Mouse (Mus musculus) neural tube, embryonic 11.5 days (tissue): Measurements from ENCODE around the gene Agxt. TPM values are rescaled to one million over a fixed set of nuclear protein-coding genes. Genes with fewer than 3 reads are reported as not detected.

Experiments
- ATAC-seq: fragments of 200-750 bp; cut with Nextera tagmentation; 2 replicates; pipeline ENCODE4 v1.8.0; 2017; ENCODE audit warnings: moderate number of reproducible peaks, mild to moderate bottlenecking, moderate TSS enrichment, moderate library complexity; ENCODE audit not compliant: insufficient read depth, low FRiP score, low TSS enrichment
- DNase-seq: peaks from one replicate; pipeline ENCODE4 v3.0.0-alpha.2; 2015; ENCODE audit warnings: low spot score
- H3K27ac ChIP-seq: fragments of 300-500 bp; sonication (generic); 2 replicates; pipeline ENCODE4 v1.5.1; 2014; ENCODE audit warnings: low read depth, mild to moderate bottlenecking, low read length
- H3K27me3 ChIP-seq: fragments of 300-500 bp; sonication (generic); 2 replicates; pipeline ENCODE4 v1.6.1; 2014; ENCODE audit warnings: mild to moderate bottlenecking, low read length, mixed read lengths; ENCODE audit not compliant: control insufficient read depth, insufficient read depth
- H3K36me3 ChIP-seq: fragments of 300-500 bp; sonication (generic); 2 replicates; pipeline ENCODE4 v1.6.1; 2014; ENCODE audit warnings: mild to moderate bottlenecking, low read length, moderate library complexity, mixed read lengths; ENCODE audit not compliant: control insufficient read depth, insufficient read depth
- H3K4me1 ChIP-seq: fragments of 300-500 bp; sonication (generic); 2 replicates; pipeline ENCODE4 v1.6.1; 2014; ENCODE audit warnings: low read length, mixed read lengths; ENCODE audit not compliant: control insufficient read depth, insufficient read depth
- H3K4me2 ChIP-seq: fragments of 300-500 bp; sonication (generic); 2 replicates; pipeline ENCODE4 v1.6.1; 2014; ENCODE audit warnings: low read depth, mild to moderate bottlenecking, moderate library complexity
- H3K4me3 ChIP-seq: fragments of 300-500 bp; sonication (generic); 2 replicates; pipeline ENCODE4 v1.5.1; 2014; ENCODE audit warnings: low read depth, low read length
- H3K9ac ChIP-seq: fragments of 300-500 bp; sonication (generic); 2 replicates; pipeline ENCODE4 v1.6.1; 2014; ENCODE audit warnings: mild to moderate bottlenecking, low read length
- H3K9me3 ChIP-seq: fragments of 300-500 bp; sonication (generic); 2 replicates; pipeline ENCODE4 v1.6.1; 2016; ENCODE audit warnings: low read length; ENCODE audit not compliant: control insufficient read depth
- WGBS: fragments of 180-500 bp; shearing (Covaris S2); extraction: QIAGEN DNeasy Blood & Tissue Kit; methylation state at CpG from one replicate; pipeline ENCODE4 v1.1.7; 2014; 5-methylcytosine and 5-hydroxymethylcytosine counted together
- polyA plus RNA-seq: library from polyadenylated mRNA; unstranded; fragments of >200 nt; fragmentation: Nextera tagmentation; extraction: Ambion mirVana; gene quantifications from 2 replicates; pipeline ENCODE4 v1.2.1, GENCODE M21; 2014

Gene Agxt
- polyA plus RNA-seq, 1 experiment from 2014 or later = not detected

DNA sequence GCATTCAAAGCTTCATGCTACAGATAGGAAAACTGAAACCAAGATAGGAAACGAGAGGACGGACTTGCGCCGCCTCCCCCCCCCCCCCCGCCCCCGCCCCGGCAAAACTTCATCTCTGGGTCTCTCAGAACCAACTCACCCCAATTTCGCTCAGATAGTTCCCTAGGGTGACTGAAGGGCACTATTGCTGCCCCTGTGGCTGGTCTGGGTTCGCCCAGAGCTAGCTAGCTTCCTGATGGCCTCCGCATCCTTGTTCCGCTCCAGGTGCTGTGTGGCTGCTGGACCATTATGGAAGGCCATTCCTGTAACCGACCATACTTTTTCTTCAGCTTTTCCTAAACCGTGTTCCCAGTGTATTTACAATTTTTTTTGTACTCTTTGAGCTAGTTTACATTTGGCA is 19.6 kb upstream of the Agxt start:
- H3K4me2 ChIP-seq = peak overlapping the region; percentile 55
- WGBS = 24% methylated on average over 12 of the region's 13 CpGs
- H3K27ac ChIP-seq = no peak overlapping the region
- peak overlapping the region; percentile 37 for H3K9ac ChIP-seq
- no peak for DNase-seq
- H3K27me3 ChIP-seq = no peaks in the 10 kb centered on the region
- H3K4me1 ChIP-seq = 0 out of 2 replicates have a peak, but pooled peaks cover 5% of the 10 kb centered on the region
- no peaks in the 10 kb centered on the region for H3K9me3 ChIP-seq
- peak overlapping the region; percentile 36 for H3K4me3 ChIP-seq
- H3K36me3 ChIP-seq = no peaks in the 10 kb centered on the region
- peak; percentile 80 for ATAC-seq

DNA sequence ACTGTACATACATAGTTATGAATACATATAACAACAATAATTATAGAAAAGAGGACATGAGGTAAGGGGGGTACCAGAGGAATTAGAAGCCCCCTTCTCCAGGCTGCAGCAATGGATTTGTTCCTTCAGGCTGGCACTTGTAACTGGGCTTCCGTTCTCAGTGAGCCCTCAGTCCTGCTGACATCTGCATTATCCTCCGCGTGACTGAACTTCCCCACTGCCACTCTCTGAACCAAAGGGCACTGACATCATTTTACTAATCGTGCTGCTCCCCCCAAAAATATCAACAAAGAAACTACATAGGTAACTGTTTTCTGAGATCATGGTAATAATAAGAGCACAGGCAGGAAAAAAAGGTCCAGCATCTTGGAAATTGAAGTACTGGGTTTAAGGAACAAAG is 16.2 kb upstream of the Agxt start:
- H3K27me3 ChIP-seq = no peaks in the 10 kb centered on the region
- 48% methylated on average over 4 of the region's 4 CpGs for WGBS
- no peak overlapping the region for H3K4me3 ChIP-seq
- 0 out of 2 replicates have a peak, but pooled peaks cover 5% of the 10 kb centered on the region for H3K4me1 ChIP-seq
- no peak for DNase-seq
- no peaks in the 10 kb centered on the region for H3K36me3 ChIP-seq
- H3K9ac ChIP-seq = no peak overlapping the region
- no peaks in the 10 kb centered on the region for H3K9me3 ChIP-seq
- no peak overlapping the region for H3K27ac ChIP-seq
- no peak overlapping the region for H3K4me2 ChIP-seq
- no peak for ATAC-seq

DNA sequence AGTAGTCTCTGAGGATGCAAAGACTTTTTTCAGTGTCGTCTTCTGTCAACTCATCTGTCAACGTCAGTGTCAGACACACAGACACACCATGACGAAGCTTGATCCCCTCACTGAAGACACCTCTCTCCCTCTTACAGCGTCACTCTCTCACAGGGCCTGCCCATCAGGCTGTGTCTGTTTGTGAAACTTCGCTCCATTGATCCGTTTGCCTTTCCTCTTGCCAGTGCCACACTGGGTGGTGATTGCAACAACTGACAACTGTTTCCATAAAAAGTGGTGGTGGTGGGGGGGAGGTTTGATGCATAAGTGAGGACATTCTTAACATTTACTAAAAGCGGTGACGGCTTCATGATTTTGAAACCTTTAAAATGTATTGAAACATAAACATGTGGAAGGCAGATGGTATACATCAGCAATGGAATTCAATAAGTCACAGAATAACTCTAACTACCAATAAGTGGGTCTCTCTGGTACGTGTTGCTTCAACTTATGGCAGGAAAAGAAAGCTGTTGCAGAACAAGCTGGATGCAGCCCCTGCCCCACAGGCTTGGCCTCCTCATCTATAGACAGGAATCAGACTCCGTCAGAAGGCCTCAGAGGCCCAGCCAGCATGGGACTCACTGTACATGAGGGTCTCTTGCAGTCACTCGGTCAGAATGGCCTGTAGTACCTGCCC is 11.7 kb upstream of the Agxt start:
- no peaks in the 10 kb centered on the region for H3K27me3 ChIP-seq
- DNase-seq = no peak
- H3K27ac ChIP-seq = no peak overlapping the region
- no peak overlapping the region for H3K9ac ChIP-seq
- H3K36me3 ChIP-seq = no peaks in the 10 kb centered on the region
- no peaks in the 10 kb centered on the region for H3K9me3 ChIP-seq
- H3K4me2 ChIP-seq = no peak overlapping the region
- ATAC-seq = no peak
- no peak overlapping the region for H3K4me3 ChIP-seq
- 79% methylated on average over 11 of the region's 11 CpGs for WGBS
- no peaks in the 10 kb centered on the region for H3K4me1 ChIP-seq

DNA sequence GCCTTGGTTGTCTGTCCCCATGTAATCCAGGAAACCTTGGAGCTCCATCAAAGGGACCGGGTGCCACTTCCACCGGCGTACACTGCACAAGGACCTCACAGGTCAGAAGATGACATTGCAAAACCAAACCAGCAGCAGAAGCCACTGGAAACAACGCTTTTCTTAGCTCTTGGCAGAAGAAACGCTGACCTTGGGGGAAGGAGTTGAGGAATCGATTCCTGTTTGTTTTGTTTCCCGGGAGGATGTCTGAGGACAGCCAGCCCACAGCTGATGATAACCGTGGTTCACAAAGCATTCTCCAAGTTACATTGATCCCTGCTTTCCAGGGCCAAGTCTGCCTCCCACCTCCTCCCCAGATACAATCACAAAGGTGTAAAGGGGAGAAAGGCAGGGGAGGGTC is 11.0 kb upstream of the Agxt start:
- no peak for ATAC-seq
- no peak for DNase-seq
- no peak overlapping the region for H3K27ac ChIP-seq
- no peak overlapping the region for H3K9ac ChIP-seq
- H3K27me3 ChIP-seq = no peaks in the 10 kb centered on the region
- H3K4me3 ChIP-seq = no peak overlapping the region
- no peaks in the 10 kb centered on the region for H3K9me3 ChIP-seq
- no peak overlapping the region for H3K4me2 ChIP-seq
- WGBS = 78% methylated on average over 8 of the region's 8 CpGs
- no peaks in the 10 kb centered on the region for H3K36me3 ChIP-seq
- no peaks in the 10 kb centered on the region for H3K4me1 ChIP-seq

DNA sequence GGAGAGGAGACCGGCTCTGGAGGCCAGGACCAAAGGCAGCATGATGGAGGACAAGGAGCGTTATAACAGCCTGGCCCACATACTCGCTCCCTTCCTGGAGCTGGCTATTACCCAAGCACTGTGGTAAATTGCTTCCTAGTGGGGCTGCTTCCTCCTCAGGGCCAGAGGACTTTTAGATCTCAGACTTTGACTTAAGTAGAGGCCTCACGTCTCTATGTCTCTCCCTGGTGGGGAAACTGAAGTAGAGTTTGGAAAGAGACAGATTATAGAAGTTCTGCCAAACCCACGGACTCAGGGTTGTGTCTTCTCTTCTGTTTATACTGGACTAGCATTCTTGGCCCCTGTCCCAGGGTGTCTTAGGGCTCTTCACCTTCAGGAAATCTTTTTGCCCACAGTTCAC is 9.8 kb upstream of the Agxt start:
- no peaks in the 10 kb centered on the region for H3K4me1 ChIP-seq
- H3K36me3 ChIP-seq = no peaks in the 10 kb centered on the region
- no peak overlapping the region for H3K27ac ChIP-seq
- 72% methylated on average over 5 of the region's 5 CpGs for WGBS
- no peaks in the 10 kb centered on the region for H3K9me3 ChIP-seq
- no peak for ATAC-seq
- no peak overlapping the region for H3K4me3 ChIP-seq
- no peak overlapping the region for H3K4me2 ChIP-seq
- no peak for DNase-seq
- H3K27me3 ChIP-seq = no peaks in the 10 kb centered on the region
- no peak overlapping the region for H3K9ac ChIP-seq

DNA sequence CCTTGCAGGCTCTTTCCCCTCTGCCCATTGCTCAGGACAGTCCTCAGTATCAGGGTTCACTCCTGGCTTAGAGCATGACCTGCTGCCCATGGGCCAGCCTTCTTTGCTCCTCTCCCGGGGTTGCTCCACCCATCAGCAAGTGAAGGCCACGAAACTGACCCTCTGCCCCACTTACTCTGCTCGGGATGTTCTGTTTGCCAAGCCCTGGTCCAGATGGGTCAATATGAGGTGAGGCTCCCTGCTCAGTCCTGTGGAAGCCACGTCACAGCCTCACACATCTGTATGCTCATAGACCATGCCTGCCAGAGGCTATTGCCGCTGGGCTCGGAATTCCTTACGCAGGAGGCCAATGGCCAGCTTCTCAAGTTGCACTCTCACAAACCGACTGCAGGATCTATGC is 6.8 kb upstream of the Agxt start:
- Histone ChIP-seq H3K9me3 (no peaks in the 10 kb centered on the region), H3K9ac (no peak overlapping the region), H3K4me3 (no peak overlapping the region), H3K4me1 (no peaks in the 10 kb centered on the region), H3K36me3 (no peaks in the 10 kb centered on the region), H3K4me2 (no peak overlapping the region), H3K27me3 (no peaks in the 10 kb centered on the region), H3K27ac (no peak overlapping the region)
- DNase-seq = no peak
- 87% methylated on average over 8 of the region's 8 CpGs for WGBS
- no peak for ATAC-seq

DNA sequence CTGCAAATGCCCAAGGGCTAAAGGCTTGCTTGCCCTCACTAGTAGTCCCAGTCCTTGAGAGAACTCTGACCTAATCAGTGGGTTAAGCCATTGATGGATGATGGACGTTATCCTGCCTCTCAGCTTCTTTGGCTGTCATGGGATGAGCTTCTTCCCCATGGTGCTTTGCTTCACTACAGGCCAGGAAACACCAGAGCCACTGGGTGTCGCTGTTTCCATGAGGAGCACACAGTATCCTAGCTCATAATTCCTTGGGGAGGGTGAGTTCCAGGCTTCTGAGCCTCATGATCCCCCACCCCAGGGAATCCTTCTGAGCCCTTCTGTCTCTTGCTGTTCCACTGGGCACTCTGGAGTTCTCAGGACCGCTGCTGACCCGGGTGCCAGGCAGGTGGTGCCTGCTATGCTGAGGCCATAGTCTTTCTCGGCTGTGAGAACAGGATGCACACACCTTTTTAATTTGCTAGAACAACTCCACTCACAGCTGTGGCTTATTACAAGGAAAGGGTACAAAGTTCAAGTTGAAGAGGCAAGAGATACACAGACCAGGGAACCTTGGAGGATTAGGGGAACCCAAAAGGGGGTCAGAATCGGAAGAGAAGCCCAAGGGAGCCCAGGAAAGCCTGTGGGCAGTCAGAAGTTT is 6.2 kb upstream of the Agxt start:
- no peak for ATAC-seq
- WGBS = 35% methylated on average over 6 of the region's 6 CpGs
- H3K4me2 ChIP-seq = no peak overlapping the region

DNA sequence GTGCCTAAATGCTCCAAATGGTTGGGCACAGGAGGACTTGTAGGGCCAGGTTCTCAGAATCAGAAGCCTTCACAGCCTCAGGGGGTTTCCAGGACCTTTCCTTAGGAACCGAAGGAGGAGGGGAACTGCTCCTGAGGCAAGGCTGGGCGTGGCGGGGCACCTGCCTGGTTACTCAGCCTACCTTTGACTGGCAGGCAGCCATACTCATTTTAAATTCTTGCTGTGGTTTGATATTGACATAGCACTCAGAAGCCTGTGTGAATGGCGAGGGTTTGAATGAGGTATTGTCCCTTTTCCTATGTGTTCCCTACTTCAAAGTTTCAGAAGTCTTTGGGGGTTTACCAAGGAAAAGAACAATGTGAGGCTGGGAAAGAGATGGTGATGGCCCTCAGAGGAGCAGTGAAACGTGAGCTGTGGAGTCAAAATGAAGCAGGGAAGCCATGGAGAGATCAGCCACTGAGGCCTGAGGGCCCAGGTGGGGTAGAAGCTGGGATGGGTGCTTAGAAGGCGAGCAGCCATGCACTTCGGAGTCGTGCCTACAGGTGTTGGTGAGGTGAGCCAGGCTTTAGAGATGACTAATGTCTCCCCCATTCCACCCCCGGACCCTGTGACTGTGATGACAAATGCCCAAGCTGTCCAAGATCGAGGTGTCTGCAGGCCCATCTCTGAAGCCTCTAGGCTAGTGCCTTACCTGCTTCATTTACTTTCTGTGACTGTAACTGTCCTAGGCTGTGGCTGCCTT is 4.6 kb upstream of the Agxt start:
- ATAC-seq (no peak), DNase-seq (no peak)
- Histone ChIP-seq H3K36me3 (no peaks in the 10 kb centered on the region), H3K4me3 (no peak overlapping the region), H3K27me3 (no peaks in the 10 kb centered on the region), H3K9me3 (no peaks in the 10 kb centered on the region), H3K4me1 (no peaks in the 10 kb centered on the region), H3K27ac (no peak overlapping the region), H3K9ac (no peak overlapping the region), H3K4me2 (no peak overlapping the region)
- 73% methylated on average over 10 of the region's 10 CpGs for WGBS

More for the DNA sequence above, 6.2 kb upstream of the Agxt start:
- Histone ChIP-seq H3K9me3 (no peaks in the 10 kb centered on the region), H3K9ac (no peak overlapping the region), H3K27me3 (no peaks in the 10 kb centered on the region), H3K4me3 (no peak overlapping the region), H3K27ac (no peak overlapping the region), H3K4me1 (no peaks in the 10 kb centered on the region), H3K36me3 (no peaks in the 10 kb centered on the region)
- DNase-seq = peak; percentile 66
